Mouse (Mus musculus) midbrain, postnatal 0 days (tissue): Measurements from ENCODE around the gene Rpa1. TPM values are rescaled to one million over a fixed set of nuclear protein-coding genes. Genes with fewer than 3 reads are reported as not detected.
A peak's percentile ranks its signal among the peaks of the same experiment; 100 is the strongest.

ENCODE experiments used
- ATAC-seq: fragments of 200-750 bp; cut with Nextera tagmentation; 2 replicates; pipeline ENCODE4 v1.8.0; 2017; ENCODE audit warnings: moderate number of reproducible peaks, mild to moderate bottlenecking, moderate TSS enrichment, moderate library complexity; ENCODE audit not compliant: low FRiP score
- DNase-seq: peaks from one replicate; pipeline ENCODE4 v3.0.0-alpha.2; 2015; ENCODE audit warnings: low spot score
- H3K27ac ChIP-seq: fragments of 300-500 bp; sonication (generic); 2 replicates; pipeline ENCODE4 v1.5.1; 2014; ENCODE audit warnings: low read depth, mild to moderate bottlenecking, low read length, mixed read lengths
- H3K27me3 ChIP-seq: fragments of 300-500 bp; sonication (generic); 2 replicates; pipeline ENCODE4 v1.6.1; 2014; ENCODE audit warnings: low read length, control low read depth, mixed read lengths; ENCODE audit not compliant: insufficient read depth
- H3K36me3 ChIP-seq: fragments of 300-500 bp; sonication (generic); 2 replicates; pipeline ENCODE4 v1.6.1; 2014; ENCODE audit warnings: low read length, control low read depth, mixed read lengths; ENCODE audit not compliant: insufficient read depth
- H3K4me1 ChIP-seq: fragments of 300-500 bp; sonication (generic); 2 replicates; pipeline ENCODE4 v1.6.1; 2014; ENCODE audit warnings: mild to moderate bottlenecking, control low read depth, antibody characterized with exemption, low read length, mixed read lengths; ENCODE audit not compliant: insufficient read depth
- H3K4me2 ChIP-seq: fragments of 300-500 bp; sonication (generic); 2 replicates; pipeline ENCODE4 v1.6.1; 2014; ENCODE audit warnings: low read depth, mild to moderate bottlenecking, low read length, mixed read lengths; ENCODE audit not compliant: poor library complexity, severe bottlenecking
- H3K4me3 ChIP-seq: fragments of 300-500 bp; sonication (generic); 2 replicates; pipeline ENCODE4 v1.5.1; 2014; ENCODE audit warnings: low read depth, mild to moderate bottlenecking, low read length, moderate library complexity
- H3K9ac ChIP-seq: fragments of 300-500 bp; sonication (generic); replicated peaks from 2 replicates; pipeline ENCODE4 v1.6.1; 2014; ENCODE audit warnings: mild to moderate bottlenecking, low read length, moderate library complexity, mixed read lengths; ENCODE audit not compliant: poor library complexity, severe bottlenecking
- H3K9me3 ChIP-seq: fragments of 300-500 bp; sonication (generic); 2 replicates; pipeline ENCODE4 v1.6.1; 2016; ENCODE audit warnings: low read length, control low read depth
- CTCF ChIP-seq: IDR thresholded peaks from 2 replicates; pipeline ENCODE4 v1.5.1; 2016; ENCODE audit warnings: antibody characterized with exemption, mild to moderate bottlenecking
- WGBS: fragments of 180-500 bp; shearing (Covaris S2); extraction: QIAGEN DNeasy Blood & Tissue Kit; methylation state at CpG from one replicate; pipeline ENCODE4 v1.1.7; 2014; 5-methylcytosine and 5-hydroxymethylcytosine counted together
- polyA plus RNA-seq: library from polyadenylated mRNA; unstranded; fragments of >200 nt; fragmentation: Nextera tagmentation; extraction: Ambion mirVana; gene quantifications from 2 replicates; pipeline ENCODE4 v1.2.1, GENCODE M21; 2015
- total RNA-seq: library from RNA; depleted of rRNA; stranded (reverse); fragments of >200 nt; gene quantifications from 2 replicates; pipeline ENCODE4 v1.2.3, GENCODE M21; 2014

Gene Rpa1
- total and polyA plus RNA-seq, 2 experiments from 2014 or later = 43.8 to 47.6 TPM

- no peak overlapping the region for H3K4me3 ChIP-seq
- no peak overlapping the region for H3K27ac ChIP-seq
- DNase-seq (no peak), ATAC-seq (no peak)
- H3K36me3 ChIP-seq = no peaks in the 10 kb centered on the region
- 0 out of 2 replicates have a peak overlapping the region, but pooled peaks have one; percentile 19 for H3K9ac ChIP-seq
- no peak for TF ChIP-seq CTCF
- no peaks in the 10 kb centered on the region for H3K9me3 ChIP-seq
- peaks cover 8% of the 10 kb centered on the region; the same call in 1 of the 2 replicates for H3K4me1 ChIP-seq
- WGBS = 57% methylated on average over 15 of the region's 15 CpGs
- no peaks in the 10 kb centered on the region for H3K27me3 ChIP-seq
- H3K4me2 ChIP-seq = no peak overlapping the region
These were observed 84.7 kb downstream of the Rpa1 start for GRCm38 (mm10) chr11:75263274-75263963.

GRCm38 (mm10) chr11:75262791-75263190, 85.3 kb downstream of the Rpa1 start:
- no peak overlapping the region for H3K4me2 ChIP-seq
- no peaks in the 10 kb centered on the region for H3K9me3 ChIP-seq
- peaks cover 8% of the 10 kb centered on the region; the same call in 1 of the 2 replicates for H3K4me1 ChIP-seq
- no peaks in the 10 kb centered on the region for H3K36me3 ChIP-seq
- no peak overlapping the region for H3K9ac ChIP-seq
- no peak for TF ChIP-seq CTCF
- H3K27ac ChIP-seq = no peak overlapping the region
- no peaks in the 10 kb centered on the region for H3K27me3 ChIP-seq
- DNase-seq = no peak
- WGBS = 63% methylated on average over 5 of the region's 5 CpGs
- no peak for ATAC-seq
- H3K4me3 ChIP-seq = no peak overlapping the region

- WGBS = 78% methylated on average over 3 of the region's 3 CpGs
- Histone ChIP-seq H3K36me3 (no peaks in the 10 kb centered on the region), H3K4me3 (no peak overlapping the region), H3K27ac (no peak overlapping the region), H3K27me3 (no peaks in the 10 kb centered on the region), H3K4me1 (peaks cover 8% of the 10 kb centered on the region; the same call in 1 of the 2 replicates), H3K9ac (no peak overlapping the region), H3K9me3 (no peaks in the 10 kb centered on the region), H3K4me2 (no peak overlapping the region)
- ATAC-seq (no peak), DNase-seq (no peak)
- TF ChIP-seq CTCF = no peak
These were observed 85.9 kb downstream of the Rpa1 start for GRCm38 (mm10) chr11:75262181-75262580.

- Histone ChIP-seq H3K27me3 (no peaks in the 10 kb centered on the region), H3K4me1 (peaks cover 8% of the 10 kb centered on the region; the same call in 1 of the 2 replicates), H3K9ac (no peak overlapping the region), H3K4me2 (no peak overlapping the region), H3K27ac (no peak overlapping the region), H3K9me3 (no peaks in the 10 kb centered on the region), H3K4me3 (no peak overlapping the region), H3K36me3 (no peaks in the 10 kb centered on the region)
- 88% methylated on average over 4 of the region's 4 CpGs for WGBS
- TF ChIP-seq CTCF = no peak
- ATAC-seq (no peak), DNase-seq (no peak)
These were observed 86.4 kb downstream of the Rpa1 start for GRCm38 (mm10) chr11:75261730-75262129.

GRCm38 (mm10) chr11:75261016-75261415, 87.1 kb downstream of the Rpa1 start:
- Histone ChIP-seq H3K9ac (no peak overlapping the region), H3K27ac (no peak overlapping the region), H3K4me3 (no peak overlapping the region), H3K4me1 (peaks cover 8% of the 10 kb centered on the region; the same call in 1 of the 2 replicates), H3K36me3 (no peaks in the 10 kb centered on the region), H3K27me3 (no peaks in the 10 kb centered on the region), H3K9me3 (no peaks in the 10 kb centered on the region), H3K4me2 (no peak overlapping the region)
- WGBS = 84% methylated on average over 2 of the region's 2 CpGs
- ATAC-seq = no peak
- no peak for TF ChIP-seq CTCF
- DNase-seq = no peak

- Histone ChIP-seq H3K4me1 (peaks cover 8% of the 10 kb centered on the region; the same call in 1 of the 2 replicates), H3K9ac (no peak overlapping the region), H3K9me3 (no peaks in the 10 kb centered on the region), H3K4me2 (no peak overlapping the region), H3K36me3 (no peaks in the 10 kb centered on the region), H3K4me3 (no peak overlapping the region), H3K27me3 (no peaks in the 10 kb centered on the region), H3K27ac (no peak overlapping the region)
- TF ChIP-seq CTCF = no peak
- ATAC-seq (no peak), DNase-seq (peak; percentile 55)
- 61% methylated on average over 10 of the region's 10 CpGs for WGBS
These were observed 88.0 kb downstream of the Rpa1 start for GRCm38 (mm10) chr11:75259996-75260561.
